Mouse (Mus musculus) limb, embryonic 11.5 days (tissue): Measurements from ENCODE around the gene Spock2. TPM values are rescaled to one million over a fixed set of nuclear protein-coding genes. Genes with fewer than 3 reads are reported as not detected.
"Not testable (repeated sequence)": the region's sequence is repeated elsewhere in the genome, so short reads cannot be mapped to it uniquely, and the experiment has no call there.

Source experiments
- ATAC-seq: fragments of 200-750 bp; cut with Nextera tagmentation; 2 replicates; pipeline ENCODE4 v1.8.0; 2017; ENCODE audit warnings: low read depth; ENCODE audit not compliant: insufficient number of reproducible peaks, low FRiP score, low TSS enrichment
- DNase-seq: peaks from one replicate; pipeline ENCODE4 v3.0.0-alpha.2; 2015; ENCODE audit warnings: low spot score
- H3K27ac ChIP-seq: fragments of 300-500 bp; sonication (generic); replicated peaks from 2 replicates; pipeline ENCODE4 v1.5.1; 2014; ENCODE audit warnings: low read depth, mild to moderate bottlenecking, low read length
- H3K27me3 ChIP-seq: fragments of 300-500 bp; sonication (generic); 2 replicates; pipeline ENCODE4 v1.6.1; 2014; ENCODE audit warnings: mild to moderate bottlenecking, low read length, mixed read lengths; ENCODE audit not compliant: control insufficient read depth, insufficient read depth
- H3K36me3 ChIP-seq: fragments of 300-500 bp; sonication (generic); 2 replicates; pipeline ENCODE4 v1.6.1; 2014; ENCODE audit warnings: mild to moderate bottlenecking, low read length, moderate library complexity, mixed read lengths; ENCODE audit not compliant: control insufficient read depth, insufficient read depth
- H3K4me1 ChIP-seq: fragments of 300-500 bp; sonication (generic); 2 replicates; pipeline ENCODE4 v1.6.1; 2014; ENCODE audit warnings: low read length, mixed read lengths; ENCODE audit not compliant: control insufficient read depth, insufficient read depth
- H3K4me2 ChIP-seq: fragments of 300-500 bp; sonication (generic); 2 replicates; pipeline ENCODE4 v1.6.1; 2014; ENCODE audit warnings: low read depth, mild to moderate bottlenecking, moderate library complexity; ENCODE audit not compliant: severe bottlenecking
- H3K4me3 ChIP-seq: fragments of 300-500 bp; sonication (generic); 2 replicates; pipeline ENCODE4 v1.5.1; 2014; ENCODE audit warnings: low read depth, low read length
- H3K9ac ChIP-seq: fragments of 300-500 bp; sonication (generic); 2 replicates; pipeline ENCODE4 v1.6.1; 2014; ENCODE audit warnings: mild to moderate bottlenecking, low read length
- H3K9me3 ChIP-seq: fragments of 300-500 bp; sonication (generic); 2 replicates; pipeline ENCODE4 v1.6.1; 2016; ENCODE audit warnings: low read length; ENCODE audit not compliant: control insufficient read depth
- WGBS: fragments of 180-500 bp; shearing (Covaris S2); extraction: QIAGEN DNeasy Blood & Tissue Kit; methylation state at CpG from one replicate; pipeline ENCODE4 v1.1.7; 2014; 5-methylcytosine and 5-hydroxymethylcytosine counted together
- microRNA-seq: library from miRNA; unstranded; fragments of <30 nt; microRNA quantifications from one replicate; pipeline ENCODE4, GENCODE M21; 2016
- polyA plus RNA-seq: library from polyadenylated mRNA; unstranded; fragments of >200 nt; fragmentation: Nextera tagmentation; extraction: Ambion mirVana; gene quantifications from 2 replicates; pipeline ENCODE4 v1.2.1, GENCODE M21; 2014

Gene Spock2
- polyA plus RNA-seq, 1 experiment from 2014 or later, result 2.0 TPM

- Histone ChIP-seq H3K4me3 (no peak overlapping the region), H3K27ac (no peak overlapping the region), H3K36me3 (no peaks in the 10 kb centered on the region), H3K9ac (no peak overlapping the region), H3K9me3 (no peaks in the 10 kb centered on the region), H3K4me2 (no peak overlapping the region), H3K27me3 (no peaks in the 10 kb centered on the region), H3K4me1 (no peaks in the 10 kb centered on the region)
- ATAC-seq (no peak), DNase-seq (no peak)
- WGBS, result 82% methylated on average over 4 of the region's 4 CpGs
These were observed 66.3 kb downstream of the Spock2 start for GRCm38 (mm10) chr10:60172306-60172705.

- no peak overlapping the region for H3K27ac ChIP-seq
- H3K9ac ChIP-seq, result no peak overlapping the region
- no peak for ATAC-seq
- no peak for DNase-seq
- H3K9me3 ChIP-seq, result no peaks in the 10 kb centered on the region
- no peak overlapping the region for H3K4me2 ChIP-seq
- no peaks in the 10 kb centered on the region for H3K27me3 ChIP-seq
- no peaks in the 10 kb centered on the region for H3K4me1 ChIP-seq
- H3K4me3 ChIP-seq, result no peak overlapping the region
- no peaks in the 10 kb centered on the region for H3K36me3 ChIP-seq
- 79% methylated on average over 10 of the region's 10 CpGs for WGBS
These were observed 67.0 kb downstream of the Spock2 start for GRCm38 (mm10) chr10:60173035-60173434.

GRCm38 (mm10) chr10:60174506-60174905 is 68.5 kb downstream of the Spock2 start:
- ATAC-seq, result no peak

GRCm38 (mm10) chr10:60175306-60175705 is 69.3 kb downstream of the Spock2 start:
- not testable (repeated sequence) for H3K4me1 ChIP-seq, H3K27ac ChIP-seq, H3K4me2 ChIP-seq, H3K27me3 ChIP-seq, H3K9me3 ChIP-seq, DNase-seq, H3K36me3 ChIP-seq, ATAC-seq, H3K4me3 ChIP-seq, H3K9ac ChIP-seq
- WGBS, result 88% methylated on average over 9 of the region's 9 CpGs

More at GRCm38 (mm10) chr10:60174506-60174905, 68.5 kb downstream of the Spock2 start:
- no peak for DNase-seq
- Histone ChIP-seq H3K36me3 (no peaks in the 10 kb centered on the region), H3K27ac (no peak overlapping the region), H3K4me3 (no peak overlapping the region), H3K27me3 (no peaks in the 10 kb centered on the region), H3K9ac (no peak overlapping the region), H3K4me2 (no peak overlapping the region), H3K9me3 (no peaks in the 10 kb centered on the region), H3K4me1 (no peaks in the 10 kb centered on the region)
- 73% methylated on average over 3 of the region's 3 CpGs for WGBS

Small RNA genes within 50 kb of the gene (microRNA-seq; reads per million reads assigned to microRNA genes)
- not detected for gene Mir6906

Other genes starting within 250 kb of the Spock2 start
- gene Dnajb12, start 226.7 kb upstream of the Spock2 start, polyA plus RNA-seq, result 22.5 and 23.8 TPM in 2 replicates
- 6.8 and 10.2 TPM in 2 replicates for gene Ddit4, start 154.4 kb upstream of the Spock2 start, polyA plus RNA-seq
- gene Ascc1, start 103.4 kb upstream of the Spock2 start, polyA plus RNA-seq, result 45.2 and 46.7 TPM in 2 replicates
- gene Anapc16, start 103.1 kb upstream of the Spock2 start, polyA plus RNA-seq, result 111 and 112 TPM in 2 replicates
- gene Chst3, start 113.0 kb downstream of the Spock2 start, polyA plus RNA-seq, result 1.3 and 2.0 TPM in 2 replicates
- 50.6 and 54.8 TPM in 2 replicates for gene Psap, start 171.4 kb downstream of the Spock2 start, polyA plus RNA-seq
- 1.3 and 2.4 TPM in 2 replicates for gene Vsir, start 240.6 kb downstream of the Spock2 start, polyA plus RNA-seq